Mouse (Mus musculus): Measurements from ENCODE around the gene Pcdh7.

GRCm38 (mm10) chr5:57841357-57842119 is 123.8 kb downstream of the Pcdh7 start:
- no peak for TF ChIP-seq EP300 (IDR thresholded peaks at IDR 0.05; ENCODE audit: low read depth in 1 of 2, low read length in 2 of 2)
- TF ChIP-seq MXI1 (IDR thresholded peaks at IDR 0.05; ENCODE audit: low read depth, low read length): no peak
- TF ChIP-seq KAT2A (conservative IDR thresholded peaks at IDR 0.05; ENCODE audit: low read depth, low read length): no peak
- no peak for TF ChIP-seq USF1 (IDR thresholded peaks at IDR 0.05; ENCODE audit: low read depth, low read length)
- TF ChIP-seq POLR2A (IDR thresholded peaks at IDR 0.05; ENCODE audit: control insufficient read depth in 1 of 2, insufficient read depth in 1 of 2, low read depth in 1 of 2, low read length in 2 of 2, poor library complexity in 1 of 2): no peak
- TF ChIP-seq POLR2AphosphoS5 (IDR thresholded peaks at IDR 0.05; ENCODE audit: borderline replicate concordance, low read depth, low read length): no peak

Measured in MEL (cell line).